Mouse (Mus musculus) B cell, adult (primary cell): ENCODE data around the gene Hist1h3e. TPM values are rescaled to one million over a fixed set of nuclear protein-coding genes. Genes with fewer than 3 reads are reported as not detected.

Experiments
- total RNA-seq: library from RNA; stranded (reverse); gene quantifications from 4 replicates; pipeline ENCODE4 v1.2.4, GENCODE M21; 2023; ENCODE audit not compliant: inconsistent age

The Hist1h3e gene
- total RNA-seq, 1 experiment from 2014 or later: 314 TPM

Other genes with a start within 250 kb of the Hist1h3e start
- 16.9 to 17.9 TPM (median 17.5 TPM) in 4 replicates for gene Zfp322a, start 193.2 kb downstream of the Hist1h3e start, total RNA-seq
- gene Abt1, start 138.5 kb downstream of the Hist1h3e start, total RNA-seq: 17.4 to 19.6 TPM (median 18.5 TPM) in 4 replicates
- gene Btn1a1, start 96.5 kb downstream of the Hist1h3e start, total RNA-seq: not detected in 4 replicates
- 0.61 to 1.7 TPM (median 1.6 TPM) in 3 of 4 replicates, not detected in the other for gene Btn2a2, start 73.5 kb downstream of the Hist1h3e start, total RNA-seq
- 380 to 493 TPM (median 419 TPM) in 4 replicates for gene Hist1h4h, start 31.3 kb downstream of the Hist1h3e start, total RNA-seq
- 18.4 to 42.2 TPM (median 32.0 TPM) in 4 replicates for gene Hist1h2af, start 28.5 kb downstream of the Hist1h3e start, total RNA-seq
- 5.1 to 15.0 TPM (median 8.0 TPM) in 4 replicates for gene Hist1h3g, start 26.9 kb downstream of the Hist1h3e start, total RNA-seq
- 11.3 to 16.6 TPM (median 13.7 TPM) in 4 replicates for gene Hist1h2bh, start 19.0 kb downstream of the Hist1h3e start, total RNA-seq
- 123 to 144 TPM (median 124 TPM) in 4 replicates for gene Hist1h3f, start 18.3 kb downstream of the Hist1h3e start, total RNA-seq
- 90.4 to 98.1 TPM (median 92.8 TPM) in 4 replicates for gene Hist1h4f, start 10.7 kb downstream of the Hist1h3e start, total RNA-seq
- gene Hist1h1d, start 9.1 kb downstream of the Hist1h3e start, total RNA-seq: 25.4 to 29.9 TPM (median 27.1 TPM) in 4 replicates
- 14.4 to 36.0 TPM (median 25.7 TPM) in 4 replicates for gene Hist1h2ae, start 8.9 kb upstream of the Hist1h3e start, total RNA-seq
- gene Hist1h2bg, start 9.0 kb upstream of the Hist1h3e start, total RNA-seq: 482 to 521 TPM (median 495 TPM) in 4 replicates
- 216 to 268 TPM (median 252 TPM) in 4 replicates for gene Hist1h2bf, start 11.8 kb upstream of the Hist1h3e start, total RNA-seq
- 41.9 to 71.0 TPM (median 49.4 TPM) in 4 replicates for gene Hist1h2ad, start 12.0 kb upstream of the Hist1h3e start, total RNA-seq
- 32.2 to 49.8 TPM (median 35.5 TPM) in 4 replicates for gene Hist1h3d, start 13.4 kb upstream of the Hist1h3e start, total RNA-seq
- gene Hist1h4d, start 19.2 kb upstream of the Hist1h3e start, total RNA-seq: 154 to 204 TPM (median 177 TPM) in 4 replicates
- 30.3 to 38.2 TPM (median 33.1 TPM) in 4 replicates for gene Hist1h2be, start 58.8 kb upstream of the Hist1h3e start, total RNA-seq
- 319 to 416 TPM (median 354 TPM) in 4 replicates for gene Hist1h1e, start 60.2 kb upstream of the Hist1h3e start, total RNA-seq
- gene Hist1h2ac, start 121.6 kb upstream of the Hist1h3e start, total RNA-seq: 10.0 to 14.4 TPM (median 11.1 TPM) in 4 replicates
- gene Hist1h2bc, start 121.8 kb upstream of the Hist1h3e start, total RNA-seq: 19.7 to 31.0 TPM (median 21.7 TPM) in 4 replicates
- 0.77 to 1.4 TPM (median 1.1 TPM) in 3 of 4 replicates, not detected in the other for gene Hist1h1t, start 133.4 kb upstream of the Hist1h3e start, total RNA-seq
- 186 to 254 TPM (median 213 TPM) in 4 replicates for gene Hist1h4c, start 136.1 kb upstream of the Hist1h3e start, total RNA-seq
- 0.69 to 2.2 TPM (median 1.4 TPM) in 4 replicates for gene Hfe, start 148.5 kb upstream of the Hist1h3e start, total RNA-seq
- gene Hist1h1c, start 176.4 kb upstream of the Hist1h3e start, total RNA-seq: 908 to 1,217 TPM (median 961 TPM) in 4 replicates
- gene Hist1h3c, start 183.2 kb upstream of the Hist1h3e start, total RNA-seq: 12.3 to 17.5 TPM (median 15.7 TPM) in 4 replicates
- gene Hist1h2bb, start 184.4 kb upstream of the Hist1h3e start, total RNA-seq: 71.4 to 93.9 TPM (median 80.8 TPM) in 4 replicates
- gene Hist1h2ab, start 188.8 kb upstream of the Hist1h3e start, total RNA-seq: 70.2 to 102 TPM (median 85.3 TPM) in 4 replicates
- gene Hist1h3b, start 189.9 kb upstream of the Hist1h3e start, total RNA-seq: 58.2 to 88.1 TPM (median 67.4 TPM) in 4 replicates
- 102 to 129 TPM (median 105 TPM) in 4 replicates for gene Hist1h4b, start 194.6 kb upstream of the Hist1h3e start, total RNA-seq
- 166 to 182 TPM (median 176 TPM) in 4 replicates for gene Hist1h4a, start 198.9 kb upstream of the Hist1h3e start, total RNA-seq
- gene Hist1h3a, start 200.0 kb upstream of the Hist1h3e start, total RNA-seq: 384 to 431 TPM (median 397 TPM) in 4 replicates
- gene Hist1h1a, start 201.3 kb upstream of the Hist1h3e start, total RNA-seq: 34.9 to 57.5 TPM (median 37.6 TPM) in 4 replicates
- not detected in 4 replicates for gene Trim38, start 207.5 kb upstream of the Hist1h3e start, total RNA-seq
- not detected in 4 replicates for gene Slc17a2, start 244.6 kb upstream of the Hist1h3e start, total RNA-seq